Mouse (Mus musculus) myocyte (in vitro differentiated cells): ENCODE data around the gene Rxfp4. TPM values are rescaled to one million over a fixed set of nuclear protein-coding genes. Genes with fewer than 3 reads are reported as not detected.
A peak's percentile ranks its signal among the peaks of the same experiment; 100 is the strongest.

Experiments
- H3K27me3 ChIP-seq: one replicate; pipeline ENCODE4 v1.6.1; 2011; ENCODE audit not compliant: control insufficient read depth, insufficient read depth, insufficient read length
- H3K36me3 ChIP-seq: one replicate; pipeline ENCODE4 v1.6.1; 2011; ENCODE audit not compliant: control insufficient read depth, insufficient read depth
- H3K4me2 ChIP-seq: one replicate; pipeline ENCODE4 v1.6.1; 2011; ENCODE audit warnings: low read depth, control low read depth
- H3K4me3 ChIP-seq: one replicate; pipeline ENCODE4 v1.5.1; 2011; ENCODE audit warnings: mild to moderate bottlenecking, control low read depth, moderate library complexity
- H3K79me2 ChIP-seq: one replicate; pipeline ENCODE4 v1.6.1; 2011; ENCODE audit not compliant: control insufficient read depth, insufficient read depth
- H3ac ChIP-seq: one replicate; pipeline ENCODE4 v1.6.1; 2011; ENCODE audit not compliant: control insufficient read depth, insufficient read length
- CEBPB ChIP-seq: IDR thresholded peaks from 2 replicates; pipeline ENCODE4 v1.6.1; 2011; ENCODE audit warnings: mild to moderate bottlenecking, moderate library complexity; ENCODE audit not compliant: poor library complexity, insufficient read depth, severe bottlenecking
- E2F4 ChIP-seq: IDR thresholded peaks from one replicate; pipeline ENCODE4 v1.6.1; 2011; ENCODE audit warnings: mild to moderate bottlenecking, control low read depth, moderate library complexity; ENCODE audit not compliant: insufficient read depth
- MAX ChIP-seq: IDR thresholded peaks from one replicate; pipeline ENCODE4 v1.6.1; 2011; ENCODE audit warnings: low read depth, mild to moderate bottlenecking, control low read depth
- MYOD1 ChIP-seq, 3 experiments: IDR thresholded peaks; one replicate each; pipeline ENCODE4 v1.6.1; 2011; ENCODE audit warnings: control low read depth in 2 of 3, low read depth in 2 of 3, mild to moderate bottlenecking in 2 of 3, moderate library complexity in 1 of 3; ENCODE audit not compliant: insufficient read length in 2 of 3, control insufficient read depth in 1 of 3
- MYOG ChIP-seq, 3 experiments: IDR thresholded peaks; one replicate each; pipeline ENCODE4 v1.6.1; 2011; ENCODE audit warnings: control low read depth in 2 of 3, low read depth in 2 of 3, mild to moderate bottlenecking in 2 of 3; ENCODE audit not compliant: insufficient read length in 2 of 3, control insufficient read depth in 1 of 3, insufficient read depth in 1 of 3
- POLR2A ChIP-seq: IDR thresholded peaks from one replicate; pipeline ENCODE4 v1.6.1; 2011; ENCODE audit warnings: low read depth, mild to moderate bottlenecking, control low read depth, moderate library complexity; ENCODE audit not compliant: insufficient read length
- POLR2AphosphoS2 ChIP-seq: IDR thresholded peaks from one replicate; pipeline ENCODE4 v1.6.1; 2011; ENCODE audit warnings: low read depth, control low read depth; ENCODE audit not compliant: insufficient read length
- REST ChIP-seq: IDR thresholded peaks from one replicate; pipeline ENCODE4 v1.6.1; 2011; ENCODE audit warnings: mild to moderate bottlenecking, control low read depth, moderate library complexity; ENCODE audit not compliant: insufficient read depth, insufficient read length
- SRF ChIP-seq: IDR thresholded peaks from one replicate; pipeline ENCODE4 v1.6.1; 2011; ENCODE audit warnings: low read depth; ENCODE audit not compliant: control insufficient read depth, insufficient read length
- TCF12 ChIP-seq: IDR thresholded peaks from one replicate; pipeline ENCODE4 v1.6.1; 2011; ENCODE audit warnings: mild to moderate bottlenecking, control low read depth; ENCODE audit not compliant: poor library complexity, insufficient read depth, severe bottlenecking
- TCF3 ChIP-seq: IDR thresholded peaks from one replicate; pipeline ENCODE4 v1.6.1; 2011; ENCODE audit warnings: low read depth, control low read depth; ENCODE audit not compliant: insufficient read length
- USF1 ChIP-seq: IDR thresholded peaks from one replicate; pipeline ENCODE4 v1.6.1; 2011; ENCODE audit warnings: low read depth, mild to moderate bottlenecking, control low read depth, moderate library complexity
- polyA plus RNA-seq: library from polyadenylated mRNA; unstranded; fragments of >200 nt; fragmentation: generic; extraction: Trizol; gene quantifications from one replicate; pipeline ENCODE4 v1.2.1, GENCODE M21; 2012; ENCODE audit warnings: missing spikeins

Gene Rxfp4
- polyA plus RNA-seq, 1 experiment = not detected

GRCm38 (mm10) chr3:88640676-88641075 lies 12.3 kb downstream of the Rxfp4 start:
- Histone ChIP-seq H3K36me3 (peaks cover 95% of the 10 kb centered on the region), H3K4me2 (no peak overlapping the region), H3ac (no peak overlapping the region), H3K27me3 (no peaks in the 10 kb centered on the region), H3K4me3 (no peak overlapping the region), H3K79me2 (peaks cover 11% of the 10 kb centered on the region)
- TF ChIP-seq USF1 = no peak
- no peak for TF ChIP-seq POLR2A
- no peak for TF ChIP-seq SRF
- TF ChIP-seq POLR2AphosphoS2 = no peak
- TF ChIP-seq MYOD1 (IDR thresholded peaks at IDR 0.05; ENCODE audit: control insufficient read depth in 1 of 3, insufficient read length in 2 of 3, low read depth in 2 of 3) = no peak
- TF ChIP-seq TCF12 = no peak
- TF ChIP-seq TCF3 = no peak
- no peak for TF ChIP-seq MYOG (IDR thresholded peaks at IDR 0.05; ENCODE audit: control insufficient read depth in 1 of 3, insufficient read depth in 1 of 3, insufficient read length in 2 of 3, low read depth in 2 of 3)
- TF ChIP-seq MAX = no peak
- TF ChIP-seq REST = no peak
- TF ChIP-seq CEBPB = no peak
- no peak for TF ChIP-seq E2F4

DNA sequence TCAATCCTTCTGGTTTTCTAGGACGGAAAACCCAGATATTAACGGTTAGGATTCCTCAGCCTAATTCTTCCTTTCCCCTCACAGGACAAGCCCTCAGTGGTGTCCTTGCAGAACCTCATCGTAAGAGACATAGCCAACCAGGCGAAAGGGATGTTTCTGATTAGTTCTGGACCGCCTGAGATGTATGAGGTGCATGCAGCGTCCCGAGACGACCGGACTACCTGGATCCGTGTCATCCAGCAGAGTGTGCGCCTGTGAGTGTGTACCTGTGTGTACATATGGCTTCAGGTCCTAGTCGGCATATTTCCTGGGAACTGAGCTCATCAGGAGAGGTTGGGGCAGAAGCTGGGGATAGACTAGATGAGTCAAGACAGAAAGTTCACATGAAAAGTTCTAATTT lies 13.7 kb downstream of the Rxfp4 start:
- no peak overlapping the region for H3K4me3 ChIP-seq
- TF ChIP-seq POLR2AphosphoS2 (peak; percentile 72), USF1 (no peak), POLR2A (peak; percentile 61), TCF3 (no peak)
- H3K27me3 ChIP-seq = no peaks in the 10 kb centered on the region
- H3K79me2 ChIP-seq = peaks cover 19% of the 10 kb centered on the region
- no peak overlapping the region for H3ac ChIP-seq
- H3K4me2 ChIP-seq = no peak overlapping the region
- peaks cover 95% of the 10 kb centered on the region for H3K36me3 ChIP-seq

- no peak overlapping the region for H3K4me2 ChIP-seq
- TF ChIP-seq POLR2AphosphoS2 (peak; percentile 51), POLR2A (peak; percentile 30), TCF3 (no peak)
Observed at GRCm38 (mm10) chr3:88637134-88637533, 15.8 kb downstream of the Rxfp4 start.

GRCm38 (mm10) chr3:88636555-88636986 lies 16.4 kb downstream of the Rxfp4 start:
- H3K4me2 ChIP-seq = peak overlapping the region; percentile 32
- peaks cover 93% of the 10 kb centered on the region for H3K36me3 ChIP-seq
- H3ac ChIP-seq = no peak overlapping the region
- peaks cover 39% of the 10 kb centered on the region for H3K79me2 ChIP-seq
- no peak overlapping the region for H3K4me3 ChIP-seq
- H3K27me3 ChIP-seq = no peaks in the 10 kb centered on the region
- TF ChIP-seq TCF3 (no peak), POLR2AphosphoS2 (peak; percentile 62), POLR2A (peak; percentile 15), E2F4 (no peak), MYOG (IDR thresholded peaks at IDR 0.05; ENCODE audit: control insufficient read depth in 1 of 3, insufficient read depth in 1 of 3, insufficient read length in 2 of 3, low read depth in 2 of 3) (peak in 1 of 3 experiments; percentile 38), MYOD1 (IDR thresholded peaks at IDR 0.05; ENCODE audit: control insufficient read depth in 1 of 3, insufficient read length in 2 of 3, low read depth in 2 of 3) (peak in 1 of 3 experiments; percentile 31)

More at GRCm38 (mm10) chr3:88637134-88637533, 15.8 kb downstream of the Rxfp4 start:
- Histone ChIP-seq H3K4me3 (no peak overlapping the region), H3ac (no peak overlapping the region), H3K79me2 (peaks cover 38% of the 10 kb centered on the region), H3K36me3 (peaks cover 98% of the 10 kb centered on the region), H3K27me3 (no peaks in the 10 kb centered on the region)

GRCm38 (mm10) chr3:88635506-88636275 lies 17.3 kb downstream of the Rxfp4 start:
- peaks cover 45% of the 10 kb centered on the region for H3K79me2 ChIP-seq
- H3K27me3 ChIP-seq = no peaks in the 10 kb centered on the region
- TF ChIP-seq MYOG (IDR thresholded peaks at IDR 0.05; ENCODE audit: control insufficient read depth in 1 of 3, insufficient read depth in 1 of 3, insufficient read length in 2 of 3, low read depth in 2 of 3) = no peak
- TF ChIP-seq MYOD1 (IDR thresholded peaks at IDR 0.05; ENCODE audit: control insufficient read depth in 1 of 3, insufficient read length in 2 of 3, low read depth in 2 of 3) = no peak
- TF ChIP-seq E2F4 = no peak
- no peak for TF ChIP-seq TCF12
- TF ChIP-seq POLR2A = no peak
- no peak for TF ChIP-seq USF1
- TF ChIP-seq CEBPB = no peak
- TF ChIP-seq MAX = no peak
- TF ChIP-seq POLR2AphosphoS2 = no peak
- no peak for TF ChIP-seq SRF
- no peak for TF ChIP-seq REST
- no peak for TF ChIP-seq TCF3
- H3K4me2 ChIP-seq = peak overlapping the region; percentile 32
- no peak overlapping the region for H3ac ChIP-seq
- no peak overlapping the region for H3K4me3 ChIP-seq
- peaks cover 93% of the 10 kb centered on the region for H3K36me3 ChIP-seq
